Mouse (Mus musculus): ENCODE results near the gene Banf2. TPM values are rescaled to one million over a fixed set of nuclear protein-coding genes. Genes with fewer than 3 reads are reported as not detected.

Gene Banf2
- polyA plus RNA-seq, 1 experiment from 2014 or later = not detected

DNA sequence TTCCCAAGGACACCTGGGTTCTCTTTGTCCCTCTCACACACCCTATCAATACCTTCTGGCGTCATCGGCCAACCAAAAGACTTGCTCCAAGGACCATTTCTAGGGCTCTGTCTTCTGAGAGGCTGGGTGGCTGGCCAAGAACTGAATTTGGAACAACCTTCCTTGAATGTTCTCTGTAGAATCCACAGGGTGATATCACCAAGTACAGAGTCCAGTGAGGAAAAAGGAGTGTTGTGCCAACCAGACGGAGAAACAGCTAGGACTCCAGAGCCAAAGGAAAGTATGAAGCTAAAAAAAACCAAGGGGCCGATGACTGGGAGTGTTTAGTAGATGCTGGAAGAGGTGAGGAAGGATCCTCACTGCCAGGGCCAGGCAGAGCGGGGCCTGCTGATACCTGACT lies 74.5 kb downstream of the Banf2 start:
- WGBS = 55% methylated on average over 5 of the region's 5 CpGs
- H3K27ac ChIP-seq (ENCODE audit: poor library complexity, severe bottlenecking) = no peak overlapping the region
- H3K4me1 ChIP-seq (replicated peaks) = peaks cover 32% of the 10 kb centered on the region
- peaks cover 34% of the 10 kb centered on the region for H3K27me3 ChIP-seq (replicated peaks)
- no peaks in the 10 kb centered on the region for H3K9me3 ChIP-seq (replicated peaks)
- no peak overlapping the region for H3K9ac ChIP-seq
- no peak overlapping the region for H3K4me2 ChIP-seq
- H3K36me3 ChIP-seq = no peaks in the 10 kb centered on the region
- no peak for ATAC-seq (ENCODE audit: insufficient number of reproducible peaks, low FRiP score)
- H3K4me3 ChIP-seq = no peak overlapping the region

DNA sequence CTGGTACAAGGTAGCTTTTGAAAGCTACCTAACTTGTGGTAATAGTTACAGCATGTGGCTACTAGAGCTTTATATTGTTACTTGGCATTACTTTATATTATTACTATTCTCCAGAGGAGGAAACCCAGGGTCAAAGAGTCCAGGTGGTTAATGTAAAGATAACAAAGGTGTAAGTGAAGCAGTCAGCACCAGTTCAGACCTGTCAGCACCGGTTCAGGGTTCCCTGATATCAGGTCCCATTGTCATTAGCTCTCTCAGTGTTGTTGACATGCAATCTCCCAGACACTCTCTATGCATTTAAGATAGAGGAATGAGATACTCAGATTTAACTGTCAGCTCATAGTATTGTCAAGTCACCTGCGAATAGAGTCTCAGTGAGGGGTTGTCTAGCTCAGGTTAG lies 75.0 kb downstream of the Banf2 start:
- no peak overlapping the region for H3K4me2 ChIP-seq
- peak overlapping the region; percentile 14; the same call in 1 of the 2 replicates for H3K27ac ChIP-seq (ENCODE audit: poor library complexity, severe bottlenecking)
- WGBS = 29% methylated on average over 2 of the region's 2 CpGs
- H3K4me1 ChIP-seq (replicated peaks) = peaks cover 32% of the 10 kb centered on the region
- no peak overlapping the region for H3K4me3 ChIP-seq
- H3K27me3 ChIP-seq (replicated peaks) = peaks cover 34% of the 10 kb centered on the region
- H3K36me3 ChIP-seq = no peaks in the 10 kb centered on the region
- no peak for ATAC-seq (ENCODE audit: insufficient number of reproducible peaks, low FRiP score)
- no peaks in the 10 kb centered on the region for H3K9me3 ChIP-seq (replicated peaks)
- H3K9ac ChIP-seq = no peak overlapping the region

DNA sequence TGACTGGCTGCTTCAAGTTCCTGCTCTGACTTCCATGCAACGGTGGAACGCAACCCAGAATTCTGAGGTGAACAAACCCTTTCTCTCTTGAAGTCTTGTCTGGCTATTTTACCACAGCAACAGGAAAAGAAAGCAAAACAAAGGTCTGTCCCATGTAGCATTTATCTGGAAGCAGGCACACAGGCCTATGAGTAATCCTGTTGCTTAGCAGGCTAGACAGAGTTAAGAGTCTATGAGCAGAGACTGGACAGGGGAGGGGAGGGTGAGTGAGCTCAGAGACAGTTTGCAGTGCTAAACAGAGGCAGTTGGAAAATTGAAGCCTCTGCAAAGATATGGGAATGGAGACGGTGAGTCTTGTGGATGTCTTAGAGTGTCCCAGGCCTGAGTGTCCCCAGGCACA lies 75.5 kb downstream of the Banf2 start:
- H3K27ac ChIP-seq (ENCODE audit: poor library complexity, severe bottlenecking) = peak overlapping the region; percentile 14; the same call in 1 of the 2 replicates
- no peaks in the 10 kb centered on the region for H3K36me3 ChIP-seq
- H3K9me3 ChIP-seq (replicated peaks) = no peaks in the 10 kb centered on the region
- 31% methylated on average over 3 of the region's 3 CpGs for WGBS
- H3K4me2 ChIP-seq = no peak overlapping the region
- no peak overlapping the region for H3K9ac ChIP-seq
- H3K4me3 ChIP-seq = no peak overlapping the region
- H3K4me1 ChIP-seq (replicated peaks) = peaks cover 32% of the 10 kb centered on the region
- peak; percentile 58; the same call in 1 of the 2 replicates for ATAC-seq (ENCODE audit: insufficient number of reproducible peaks, low FRiP score)
- peaks cover 31% of the 10 kb centered on the region for H3K27me3 ChIP-seq (replicated peaks)

DNA sequence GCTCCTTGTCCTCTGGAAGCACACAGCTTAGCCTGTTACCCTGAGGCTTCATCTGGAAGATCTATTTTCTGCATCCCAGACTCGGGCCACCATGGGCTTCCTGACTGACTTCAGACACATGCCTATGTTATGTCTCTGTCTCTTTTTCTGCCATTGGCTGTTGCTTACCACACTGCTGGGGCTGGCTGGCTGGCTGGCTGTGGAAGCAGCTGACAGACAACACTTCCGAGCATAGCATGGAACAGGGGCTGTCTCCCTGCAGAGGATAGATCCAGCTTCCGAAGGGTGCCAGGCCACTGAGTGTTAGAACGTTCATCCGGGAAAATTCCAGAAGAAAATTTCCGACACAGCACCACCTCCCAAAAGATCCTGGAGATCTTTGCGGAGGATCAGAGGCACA lies 79.1 kb downstream of the Banf2 start:
- peaks cover 21% of the 10 kb centered on the region for H3K27me3 ChIP-seq (replicated peaks)
- H3K4me3 ChIP-seq = no peak overlapping the region
- H3K4me1 ChIP-seq (replicated peaks) = peaks cover 32% of the 10 kb centered on the region
- H3K36me3 ChIP-seq = no peaks in the 10 kb centered on the region
- H3K27ac ChIP-seq (ENCODE audit: poor library complexity, severe bottlenecking) = no peak overlapping the region
- ATAC-seq (ENCODE audit: insufficient number of reproducible peaks, low FRiP score) = no peak
- no peaks in the 10 kb centered on the region for H3K9me3 ChIP-seq (replicated peaks)
- no peak overlapping the region for H3K9ac ChIP-seq
- H3K4me2 ChIP-seq = no peak overlapping the region
- 39% methylated on average over 7 of the region's 7 CpGs for WGBS

DNA sequence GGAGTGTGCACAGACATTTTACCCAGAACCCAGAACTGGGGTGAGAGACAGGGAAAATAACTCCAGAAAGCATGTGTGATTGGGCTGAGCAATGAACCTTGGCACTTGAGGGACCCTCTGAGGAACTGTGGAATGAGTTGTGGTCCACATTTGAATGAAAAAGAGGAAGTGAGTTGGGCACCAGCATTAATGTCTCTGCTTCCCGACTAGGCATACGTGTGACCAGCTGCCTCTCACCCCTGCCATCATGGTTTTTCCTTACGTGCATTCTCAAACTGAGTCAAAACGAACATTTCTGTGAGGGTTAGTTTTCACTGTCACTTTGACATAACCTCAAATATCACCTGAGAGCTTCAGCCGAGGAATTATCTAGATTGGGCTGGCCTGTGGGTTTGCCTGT lies 79.8 kb downstream of the Banf2 start:
- Histone ChIP-seq H3K27ac (ENCODE audit: poor library complexity, severe bottlenecking) (no peak overlapping the region), H3K36me3 (no peaks in the 10 kb centered on the region), H3K27me3 (replicated peaks) (peaks cover 21% of the 10 kb centered on the region), H3K4me1 (replicated peaks) (peaks cover 25% of the 10 kb centered on the region), H3K9me3 (replicated peaks) (no peaks in the 10 kb centered on the region), H3K4me2 (no peak overlapping the region), H3K4me3 (no peak overlapping the region), H3K9ac (no peak overlapping the region)
- no peak for ATAC-seq (ENCODE audit: insufficient number of reproducible peaks, low FRiP score)
- 80% methylated on average over 5 of the region's 5 CpGs for WGBS

DNA sequence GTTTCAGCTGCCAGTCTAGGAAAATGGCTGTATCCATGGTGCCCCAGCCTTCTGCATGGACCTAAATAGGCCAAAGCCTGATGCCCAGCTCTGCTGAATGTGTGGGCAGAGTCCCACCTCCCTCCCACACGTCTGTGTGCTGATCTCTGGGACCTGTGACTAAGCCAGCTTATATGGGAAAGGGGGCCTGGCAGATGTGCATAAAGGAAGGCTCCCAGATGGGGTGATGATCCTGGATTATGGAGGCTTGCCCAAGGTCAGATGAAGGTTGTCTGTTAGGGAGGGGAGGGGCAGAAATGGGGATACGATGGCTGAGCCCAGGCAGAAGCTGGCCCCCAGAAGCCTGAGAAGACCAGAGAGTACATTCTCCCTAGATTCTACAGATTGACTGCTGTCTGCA lies 85.2 kb downstream of the Banf2 start:
- H3K4me3 ChIP-seq = no peak overlapping the region
- no peak for ATAC-seq (ENCODE audit: insufficient number of reproducible peaks, low FRiP score)
- no peak overlapping the region for H3K27ac ChIP-seq (ENCODE audit: poor library complexity, severe bottlenecking)
- H3K4me2 ChIP-seq = no peak overlapping the region
- no peaks in the 10 kb centered on the region for H3K36me3 ChIP-seq
- 59% methylated on average over 2 of the region's 2 CpGs for WGBS
- H3K9me3 ChIP-seq (replicated peaks) = no peaks in the 10 kb centered on the region
- no peak overlapping the region for H3K9ac ChIP-seq
- peaks cover 15% of the 10 kb centered on the region; the same call in 1 of the 2 replicates for H3K27me3 ChIP-seq (replicated peaks)
- peaks cover 17% of the 10 kb centered on the region for H3K4me1 ChIP-seq (replicated peaks)

DNA sequence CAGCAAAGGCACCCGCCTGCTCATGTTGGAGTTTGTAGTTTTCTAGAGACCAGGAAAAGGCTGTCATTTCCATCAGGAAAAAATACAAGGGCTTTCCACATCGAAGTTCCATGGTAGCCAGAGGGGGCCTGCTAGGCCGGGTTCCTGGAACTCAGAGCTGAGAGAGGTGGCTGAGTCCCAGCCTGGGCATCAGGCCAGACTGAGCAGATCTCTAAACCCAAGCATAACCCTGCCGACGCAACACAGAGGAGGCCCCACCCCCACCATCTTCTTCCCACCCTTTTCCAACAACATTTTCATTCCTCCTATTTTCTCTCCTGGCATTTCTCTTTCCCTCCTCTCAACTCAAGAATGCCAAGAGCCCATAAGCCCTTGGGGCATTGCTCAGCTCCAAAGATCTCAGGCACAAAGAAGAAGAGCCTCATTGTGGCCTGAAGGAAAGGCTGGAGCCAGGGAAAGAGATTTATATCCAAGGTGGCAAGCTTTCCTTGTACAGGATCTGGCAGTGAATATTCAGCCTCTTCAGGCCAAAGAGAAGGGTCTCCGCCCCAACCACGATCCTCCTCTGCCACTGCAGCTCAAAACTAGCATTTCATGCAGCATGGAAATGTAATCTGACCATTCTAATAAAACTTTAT lies 87.4 kb downstream of the Banf2 start:
- Histone ChIP-seq H3K36me3 (no peaks in the 10 kb centered on the region), H3K4me2 (no peak overlapping the region), H3K9me3 (replicated peaks) (no peaks in the 10 kb centered on the region), H3K27ac (ENCODE audit: poor library complexity, severe bottlenecking) (no peak overlapping the region), H3K27me3 (replicated peaks) (peaks cover 3% of the 10 kb centered on the region; the same call in 1 of the 2 replicates), H3K4me3 (no peak overlapping the region), H3K4me1 (replicated peaks) (peaks cover 24% of the 10 kb centered on the region), H3K9ac (no peak overlapping the region)
- WGBS = 65% methylated on average over 7 of the region's 7 CpGs
- no peak for ATAC-seq (ENCODE audit: insufficient number of reproducible peaks, low FRiP score)

DNA sequence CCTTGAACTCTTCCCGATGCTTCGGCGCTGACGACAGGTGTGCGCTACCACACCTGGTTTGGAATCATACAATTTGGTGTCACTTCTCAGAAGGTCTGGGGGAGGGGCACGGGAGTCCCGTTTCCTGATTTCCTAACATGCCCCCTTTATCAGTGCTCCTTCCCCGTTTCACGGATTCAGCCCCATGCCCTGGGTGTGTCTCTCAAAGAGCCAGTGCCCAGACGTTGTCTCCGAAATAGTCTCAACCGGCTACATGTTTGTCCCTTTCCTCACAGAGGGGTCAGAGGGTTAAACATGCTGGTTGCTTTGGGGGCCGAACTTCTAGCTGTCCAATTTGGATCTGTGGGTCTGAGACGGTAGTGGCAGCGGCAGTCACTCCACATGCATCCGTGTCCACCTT lies 89.2 kb downstream of the Banf2 start:
- Histone ChIP-seq H3K4me3 (no peak overlapping the region), H3K4me2 (no peak overlapping the region), H3K9ac (no peak overlapping the region), H3K36me3 (no peaks in the 10 kb centered on the region), H3K4me1 (replicated peaks) (peaks cover 24% of the 10 kb centered on the region), H3K9me3 (replicated peaks) (peaks cover 6% of the 10 kb centered on the region; the same call in 1 of the 2 replicates), H3K27ac (ENCODE audit: poor library complexity, severe bottlenecking) (no peak overlapping the region), H3K27me3 (replicated peaks) (no peaks in the 10 kb centered on the region)
- no peak for ATAC-seq (ENCODE audit: insufficient number of reproducible peaks, low FRiP score)
- 87% methylated on average over 16 of the region's 16 CpGs for WGBS

Other genes starting within 250 kb of the Banf2 start
- gene Bfsp1, start 169.9 kb upstream of the Banf2 start, polyA plus RNA-seq (2016; fragmentation: Nextera tagmentation; extraction: Ambion mirVana) = 2.2 and 2.3 TPM in 2 replicates
- 963 and 982 TPM in 2 replicates for gene Dstn, start 117.7 kb upstream of the Banf2 start, polyA plus RNA-seq (2016; fragmentation: Nextera tagmentation; extraction: Ambion mirVana)
- 54.8 and 55.0 TPM in 2 replicates for gene Rrbp1, start 21.8 kb upstream of the Banf2 start, polyA plus RNA-seq (2016; fragmentation: Nextera tagmentation; extraction: Ambion mirVana)
- gene Mgme1, start 237.6 kb downstream of the Banf2 start, polyA plus RNA-seq (2016; fragmentation: Nextera tagmentation; extraction: Ambion mirVana) = 21.7 and 22.4 TPM in 2 replicates
- gene Snx5, start 237.8 kb downstream of the Banf2 start, polyA plus RNA-seq (2016; fragmentation: Nextera tagmentation; extraction: Ambion mirVana) = 110 TPM in 2 replicates